Mouse (Mus musculus) lung, embryonic 16.5 days (tissue): Measurements from ENCODE around the gene Sephs2. TPM values are rescaled to one million over a fixed set of nuclear protein-coding genes. Genes with fewer than 3 reads are reported as not detected.

ENCODE experiments used
- ATAC-seq: fragments of 200-750 bp; cut with Nextera tagmentation; 2 replicates; pipeline ENCODE4 v1.8.0; 2017; ENCODE audit warnings: low read depth, mild to moderate bottlenecking, moderate library complexity
- H3K27ac ChIP-seq: fragments of 300-500 bp; sonication (generic); 2 replicates; pipeline ENCODE4 v1.5.1; 2014; ENCODE audit warnings: mild to moderate bottlenecking, control low read depth, low read length
- H3K27me3 ChIP-seq: fragments of 300-500 bp; sonication (generic); 2 replicates; pipeline ENCODE4 v1.6.1; 2014; ENCODE audit warnings: low read depth, low read length, mixed read lengths; ENCODE audit not compliant: control insufficient read depth, insufficient read depth
- H3K36me3 ChIP-seq: fragments of 300-500 bp; sonication (generic); 2 replicates; pipeline ENCODE4 v1.6.1; 2014; ENCODE audit warnings: low read length; ENCODE audit not compliant: control insufficient read depth, insufficient read depth
- H3K4me1 ChIP-seq: fragments of 300-500 bp; sonication (generic); replicated peaks from 2 replicates; pipeline ENCODE4 v1.6.1; 2014; ENCODE audit warnings: low read length, mixed read lengths; ENCODE audit not compliant: control insufficient read depth, insufficient read depth
- H3K4me2 ChIP-seq: fragments of 300-500 bp; sonication (generic); 2 replicates; pipeline ENCODE4 v1.6.1; 2014; ENCODE audit warnings: low read depth, low read length, control low read depth
- H3K4me3 ChIP-seq: fragments of 300-500 bp; sonication (generic); 2 replicates; pipeline ENCODE4 v1.5.1; 2014; ENCODE audit warnings: mild to moderate bottlenecking, low read length, control low read depth
- H3K9ac ChIP-seq: fragments of 300-500 bp; sonication (generic); 2 replicates; pipeline ENCODE4 v1.6.1; 2014; ENCODE audit warnings: low read length, control low read depth
- H3K9me3 ChIP-seq: fragments of 300-500 bp; sonication (generic); 2 replicates; pipeline ENCODE4 v1.6.1; 2016; ENCODE audit warnings: low read length; ENCODE audit not compliant: control insufficient read depth
- WGBS: fragments of 180-500 bp; shearing (Covaris S2); extraction: QIAGEN DNeasy Blood & Tissue Kit; methylation state at CpG from one replicate; pipeline ENCODE4 v1.1.7; 2014; 5-methylcytosine and 5-hydroxymethylcytosine counted together
- polyA plus RNA-seq: library from polyadenylated mRNA; unstranded; fragments of >200 nt; fragmentation: Nextera tagmentation; extraction: Ambion mirVana; gene quantifications from 2 replicates; pipeline ENCODE4 v1.2.1, GENCODE M21; 2015

Sephs2 gene
- polyA plus RNA-seq, 1 experiment from 2014 or later: 54.5 TPM

DNA sequence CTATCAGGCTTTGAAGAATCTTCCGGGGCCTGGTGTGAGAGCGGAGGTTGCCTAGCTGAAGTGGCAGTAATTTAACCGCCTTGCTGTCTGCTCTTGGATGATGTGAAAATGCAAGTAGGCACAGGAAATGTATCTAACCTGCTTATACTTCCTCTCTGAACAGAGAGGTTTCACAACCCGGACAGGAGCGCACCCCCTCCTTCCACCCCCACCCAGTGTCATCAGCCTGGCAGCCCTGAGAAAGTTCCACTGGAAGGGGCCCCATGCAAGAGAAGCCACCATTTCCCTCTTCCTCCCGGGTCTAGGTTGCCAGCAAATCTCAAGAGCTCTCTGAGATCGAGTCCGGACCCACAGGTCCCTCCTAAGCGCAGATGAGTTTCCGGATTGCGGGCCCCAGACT lies 22.2 kb upstream of the Sephs2 start, which contains the start of gene Itgal:
Gene Itgal (plus strand): TSS at position 163 of the 400 bp plus-strand sequence.
- Histone ChIP-seq H3K4me2 (no peak within 1 kb of the TSS), H3K4me3 (no peak within 1 kb of the TSS), H3K27ac (no peak within 1 kb of the TSS), H3K4me1 (no peaks in the 10 kb centered on the region), H3K36me3 (no peaks in the 10 kb centered on the region), H3K9me3 (no peaks in the 10 kb centered on the region), H3K9ac (no peak within 1 kb of the TSS), H3K27me3 (no peaks in the 10 kb centered on the region)
- ATAC-seq: no peak
- 66% methylated on average over 11 of the region's 11 CpGs for WGBS

DNA sequence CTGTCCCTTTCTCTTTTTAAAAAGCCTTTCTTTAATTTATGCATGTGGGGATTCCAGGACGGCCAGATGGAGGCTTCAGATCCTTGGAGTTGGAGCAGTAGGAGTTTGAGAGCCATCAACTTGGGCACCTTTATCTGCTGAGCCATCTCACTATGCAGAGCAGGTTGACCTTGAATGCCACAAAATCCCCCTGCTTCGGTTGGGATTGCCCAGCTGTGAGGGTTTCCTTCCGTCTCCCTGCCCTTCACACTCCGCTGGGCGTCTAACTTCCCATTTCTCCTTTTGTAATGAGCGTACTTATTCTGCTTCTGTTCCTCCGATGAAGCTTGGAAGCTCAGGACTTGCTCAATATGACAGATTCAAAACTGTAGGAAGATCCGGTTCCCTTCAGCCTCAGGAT lies 16.3 kb upstream of the Sephs2 start:
- Histone ChIP-seq H3K9me3 (peaks cover 4% of the 10 kb centered on the region; the same call in 1 of the 2 replicates), H3K27ac (no peak overlapping the region), H3K4me3 (no peak overlapping the region), H3K4me1 (no peaks in the 10 kb centered on the region), H3K4me2 (no peak overlapping the region), H3K27me3 (no peaks in the 10 kb centered on the region), H3K36me3 (no peaks in the 10 kb centered on the region), H3K9ac (no peak overlapping the region)
- 62% methylated on average over 8 of the region's 8 CpGs for WGBS
- ATAC-seq: no peak

DNA sequence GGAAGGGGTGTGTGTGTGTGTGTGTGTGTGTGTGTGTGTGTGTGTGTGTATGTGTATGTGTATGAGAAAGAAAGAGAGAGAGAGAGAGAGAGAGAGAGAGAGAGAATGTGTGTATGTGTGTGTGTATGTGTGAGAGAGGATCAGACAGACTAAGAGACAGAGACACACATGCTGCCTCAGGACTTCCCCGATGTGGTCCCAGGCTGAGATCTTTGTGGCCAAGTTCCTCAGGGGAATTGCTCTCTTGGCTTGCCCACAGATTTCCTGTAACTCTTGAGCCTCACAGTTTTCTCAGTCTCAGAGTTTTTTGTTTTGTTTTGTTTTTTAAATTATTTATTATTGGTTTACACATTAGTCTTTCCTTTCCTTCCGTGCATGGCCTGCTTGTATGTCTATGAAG lies 15.5 kb upstream of the Sephs2 start:
- no peak overlapping the region for H3K9ac ChIP-seq
- no peak overlapping the region for H3K4me3 ChIP-seq
- no peaks in the 10 kb centered on the region for H3K36me3 ChIP-seq
- no peaks in the 10 kb centered on the region for H3K27me3 ChIP-seq
- no peak overlapping the region for H3K4me2 ChIP-seq
- no peaks in the 10 kb centered on the region for H3K4me1 ChIP-seq
- WGBS: 77% methylated on average over 2 of the region's 2 CpGs
- ATAC-seq: no peak
- H3K27ac ChIP-seq: no peak overlapping the region
- peaks cover 4% of the 10 kb centered on the region; the same call in 1 of the 2 replicates for H3K9me3 ChIP-seq

DNA sequence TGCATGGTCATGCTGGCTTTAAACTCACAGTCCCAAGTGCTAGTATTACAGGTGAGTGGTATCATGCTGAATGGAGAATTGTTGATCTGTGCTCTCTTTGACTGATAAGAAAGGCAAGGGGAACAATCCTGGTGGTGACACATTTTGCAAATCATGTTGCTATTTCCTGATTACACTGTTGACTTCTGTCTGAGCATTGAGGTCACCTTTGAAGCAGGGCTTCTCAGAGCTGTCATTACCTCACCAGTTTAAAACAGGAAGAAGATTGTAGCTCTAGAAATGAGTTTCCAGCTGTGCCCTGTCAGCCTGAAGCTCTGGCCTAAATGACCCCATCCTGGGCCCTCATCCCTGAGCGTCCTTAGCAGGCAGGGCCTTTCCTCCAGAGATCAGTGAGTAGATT lies 14.1 kb upstream of the Sephs2 start:
- H3K4me2 ChIP-seq: no peak overlapping the region
- H3K36me3 ChIP-seq: no peaks in the 10 kb centered on the region
- no peak for ATAC-seq

DNA sequence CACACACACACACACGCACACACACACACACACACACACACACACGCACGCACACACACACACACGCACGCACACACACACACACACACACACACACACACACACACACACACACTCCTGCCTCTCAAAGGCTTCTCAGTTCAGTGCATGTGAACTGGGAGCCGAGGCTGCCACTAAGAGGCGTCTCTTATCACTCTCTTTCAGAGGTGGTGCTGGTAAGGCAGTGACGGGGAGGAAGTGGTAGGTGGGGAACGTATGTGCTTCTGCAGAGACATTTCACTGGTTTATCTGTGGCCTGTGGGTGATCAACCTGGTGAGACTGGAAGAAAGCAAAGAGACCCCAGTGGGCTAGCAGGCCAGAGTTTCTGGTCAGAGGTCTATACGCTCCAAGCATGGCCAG lies 11.3 kb upstream of the Sephs2 start:
- no peaks in the 10 kb centered on the region for H3K36me3 ChIP-seq
- WGBS: 52% methylated on average over 6 of the region's 10 CpGs
- no peaks in the 10 kb centered on the region for H3K4me1 ChIP-seq
- no peak overlapping the region for H3K4me2 ChIP-seq
- ATAC-seq: no peak
- H3K4me3 ChIP-seq: no peak overlapping the region
- no peak overlapping the region for H3K27ac ChIP-seq
- no peaks in the 10 kb centered on the region for H3K27me3 ChIP-seq
- peaks cover 4% of the 10 kb centered on the region; the same call in 1 of the 2 replicates for H3K9me3 ChIP-seq
- H3K9ac ChIP-seq: no peak overlapping the region

More for the DNA sequence above, 14.1 kb upstream of the Sephs2 start:
- Histone ChIP-seq H3K4me3 (no peak overlapping the region), H3K9me3 (peaks cover 4% of the 10 kb centered on the region; the same call in 1 of the 2 replicates), H3K27me3 (no peaks in the 10 kb centered on the region), H3K9ac (no peak overlapping the region), H3K27ac (no peak overlapping the region), H3K4me1 (no peaks in the 10 kb centered on the region)
- 64% methylated on average over 1 of the region's 1 CpGs for WGBS

DNA sequence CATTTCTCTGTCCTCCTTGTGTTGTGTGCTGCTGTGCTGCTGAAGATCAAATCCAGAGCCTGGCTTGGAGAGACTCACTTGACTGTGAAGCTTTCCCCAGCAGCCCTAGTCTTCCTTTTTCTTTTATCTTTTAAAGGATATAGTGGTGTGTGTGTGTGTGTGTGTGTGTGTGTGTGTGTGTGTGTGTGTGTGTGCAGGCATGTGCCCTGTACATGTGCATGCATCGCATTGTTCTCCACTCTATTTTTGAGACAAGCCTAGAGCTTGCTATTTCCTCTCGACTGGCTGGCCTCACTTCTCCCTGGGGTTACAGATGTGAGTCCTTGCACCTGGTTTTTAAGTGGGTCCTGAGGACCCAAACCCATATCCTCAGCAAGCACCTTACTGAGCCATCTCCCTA lies 8.3 kb upstream of the Sephs2 start:
- H3K4me3 ChIP-seq: no peak overlapping the region
- no peak overlapping the region for H3K27ac ChIP-seq
- H3K27me3 ChIP-seq: no peaks in the 10 kb centered on the region
- H3K4me2 ChIP-seq: no peak overlapping the region
- H3K4me1 ChIP-seq: no peaks in the 10 kb centered on the region
- WGBS: 79% methylated on average over 2 of the region's 2 CpGs
- H3K9ac ChIP-seq: no peak overlapping the region
- no peak for ATAC-seq
- H3K36me3 ChIP-seq: no peaks in the 10 kb centered on the region
- no peaks in the 10 kb centered on the region for H3K9me3 ChIP-seq

DNA sequence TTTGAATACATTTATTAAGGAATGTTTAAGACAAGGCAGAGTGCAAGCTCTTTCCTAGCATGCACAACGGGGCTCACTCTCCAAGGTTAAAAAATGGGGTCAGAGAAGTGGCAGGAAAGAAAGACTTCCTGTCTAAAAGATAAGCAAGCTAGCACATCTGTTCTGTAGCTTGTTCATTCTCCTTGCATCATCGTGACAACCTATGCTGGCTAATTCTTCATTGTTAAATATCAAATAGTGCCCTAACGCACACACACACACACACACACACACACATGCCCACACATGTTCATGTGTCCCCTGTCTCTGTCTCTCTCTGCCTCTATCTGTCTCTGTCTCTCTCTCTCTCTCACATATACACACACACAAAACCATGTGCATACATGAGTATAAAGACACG lies 7.3 kb upstream of the Sephs2 start:
- no peaks in the 10 kb centered on the region for H3K27me3 ChIP-seq
- H3K36me3 ChIP-seq: no peaks in the 10 kb centered on the region
- no peak overlapping the region for H3K9ac ChIP-seq
- no peaks in the 10 kb centered on the region for H3K4me1 ChIP-seq
- H3K27ac ChIP-seq: no peak overlapping the region
- no peaks in the 10 kb centered on the region for H3K9me3 ChIP-seq
- ATAC-seq: no peak
- H3K4me3 ChIP-seq: no peak overlapping the region
- 37% methylated on average over 4 of the region's 4 CpGs for WGBS
- H3K4me2 ChIP-seq: no peak overlapping the region

DNA sequence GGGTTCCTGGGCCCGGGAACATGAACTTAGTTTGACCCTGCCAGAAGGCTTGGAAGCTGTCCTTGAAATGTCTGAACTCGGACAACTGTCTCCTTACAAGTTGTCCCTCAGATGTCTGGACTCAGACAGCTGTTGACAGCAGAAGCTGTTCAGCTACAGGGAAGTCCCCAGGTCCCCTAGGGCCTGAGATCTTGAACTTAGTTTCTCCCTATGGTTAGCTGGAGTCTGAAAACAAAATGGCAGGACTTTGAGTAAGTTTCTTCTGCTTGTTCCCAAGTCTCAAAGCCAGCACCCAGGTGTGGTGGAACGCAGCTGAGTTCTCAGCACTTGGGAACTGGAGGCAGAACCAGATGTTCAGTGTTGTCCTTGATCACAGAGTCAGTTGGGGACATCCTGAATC lies 6.2 kb upstream of the Sephs2 start:
- no peak for ATAC-seq

DNA sequence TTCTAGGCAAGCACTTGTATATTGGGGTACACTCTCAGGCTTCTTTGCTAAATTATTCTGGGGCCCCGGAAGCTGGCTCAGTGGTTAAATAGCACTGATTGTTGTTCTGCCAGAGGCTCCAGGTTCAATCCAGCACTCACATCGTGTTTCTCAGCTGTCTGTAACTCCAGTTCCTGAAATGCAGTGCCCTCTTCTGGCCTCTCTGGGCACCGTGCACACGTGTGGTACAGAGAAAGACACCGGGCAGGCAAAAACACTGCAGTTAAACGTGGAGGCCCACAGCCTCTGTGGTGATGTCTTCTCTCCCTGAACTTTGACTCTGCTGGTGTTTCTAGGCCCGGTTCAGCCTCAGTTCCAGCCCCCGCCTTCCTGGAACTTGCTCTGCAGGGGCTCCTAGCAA lies 4.5 kb upstream of the Sephs2 start:
- no peaks in the 10 kb centered on the region for H3K9me3 ChIP-seq
- no peak overlapping the region for H3K4me3 ChIP-seq
- 14% methylated on average over 8 of the region's 8 CpGs for WGBS
- H3K27me3 ChIP-seq: no peaks in the 10 kb centered on the region
- H3K36me3 ChIP-seq: no peaks in the 10 kb centered on the region
- H3K9ac ChIP-seq: no peak overlapping the region
- ATAC-seq: no peak
- H3K4me1 ChIP-seq: peaks cover 5% of the 10 kb centered on the region; the same call in 1 of the 2 replicates
- no peak overlapping the region for H3K27ac ChIP-seq
- H3K4me2 ChIP-seq: no peak overlapping the region

More for the DNA sequence above, 6.2 kb upstream of the Sephs2 start:
- WGBS: 41% methylated on average over 3 of the region's 3 CpGs
- H3K27me3 ChIP-seq: no peaks in the 10 kb centered on the region
- no peaks in the 10 kb centered on the region for H3K9me3 ChIP-seq
- no peaks in the 10 kb centered on the region for H3K4me1 ChIP-seq
- H3K4me3 ChIP-seq: no peak overlapping the region
- H3K27ac ChIP-seq: no peak overlapping the region
- no peak overlapping the region for H3K4me2 ChIP-seq
- H3K36me3 ChIP-seq: no peaks in the 10 kb centered on the region
- no peak overlapping the region for H3K9ac ChIP-seq

DNA sequence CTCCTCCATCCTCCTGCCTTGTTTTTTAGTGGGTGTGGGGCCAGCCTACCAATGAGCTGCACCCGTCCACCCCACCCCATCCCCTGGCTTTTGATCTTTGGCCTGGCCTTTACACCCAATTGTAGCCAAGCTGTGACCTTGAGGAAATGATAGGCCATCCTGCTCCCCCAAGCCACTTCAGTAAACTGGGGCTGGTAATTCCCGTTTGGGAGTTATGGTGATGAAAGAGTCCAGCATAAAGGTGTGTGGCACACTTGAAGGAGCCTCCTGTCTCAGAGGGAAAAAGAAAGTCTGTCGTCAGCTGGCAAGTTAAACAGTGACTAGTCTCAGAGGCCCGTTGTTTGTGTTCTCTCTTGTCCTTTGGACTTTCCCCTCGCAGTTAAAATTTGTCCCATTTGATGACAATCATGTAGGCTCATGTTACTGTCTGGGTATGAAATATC lies 2.7 kb upstream of the Sephs2 start:
- no peak overlapping the region for H3K4me3 ChIP-seq
- H3K9me3 ChIP-seq: no peaks in the 10 kb centered on the region
- H3K4me2 ChIP-seq: no peak overlapping the region
- H3K4me1 ChIP-seq: peaks cover 17% of the 10 kb centered on the region
- ATAC-seq: no peak
- no peak overlapping the region for H3K27ac ChIP-seq
- H3K9ac ChIP-seq: no peak overlapping the region
- WGBS: 39% methylated on average over 5 of the region's 5 CpGs
- H3K27me3 ChIP-seq: no peaks in the 10 kb centered on the region
- H3K36me3 ChIP-seq: peaks cover 5% of the 10 kb centered on the region; the same call in 1 of the 2 replicates
